Mouse (Mus musculus): ENCODE data around the gene Ctnnal1. TPM values are rescaled to one million over a fixed set of nuclear protein-coding genes. Genes with fewer than 3 reads are reported as not detected.
A peak's percentile ranks its signal among the peaks of the same experiment; 100 is the strongest.

The Ctnnal1 gene
- polyA plus RNA-seq, 1 experiment, result 22.2 TPM

- Histone ChIP-seq H3K4me1 (ENCODE audit: control insufficient read depth, insufficient read depth, low read length) (peaks cover 4% of the 10 kb centered on the region), H3K27ac (ENCODE audit: insufficient read depth, low read length) (peak overlapping the region; percentile 73), H3K4me3 (ENCODE audit: insufficient read depth, low read length) (peak overlapping the region; percentile 67)
- TF ChIP-seq POLR2A (IDR thresholded peaks at IDR 0.05; ENCODE audit: extremely low read depth, insufficient read depth, low read length) (no peak), CTCF (IDR thresholded peaks at IDR 0.05; ENCODE audit: extremely low read depth, insufficient read depth, low read length) (no peak)
Measured at GRCm38 (mm10) chr4:56864417-56865001, 479 bp downstream of the Ctnnal1 start.

GRCm38 (mm10) chr4:56864016-56864415 is 972 bp downstream of the Ctnnal1 start:
- H3K4me3 ChIP-seq (ENCODE audit: insufficient read depth, low read length), result peak overlapping the region; percentile 67
- no peak for TF ChIP-seq POLR2A (IDR thresholded peaks at IDR 0.05; ENCODE audit: extremely low read depth, insufficient read depth, low read length)
- TF ChIP-seq CTCF (IDR thresholded peaks at IDR 0.05; ENCODE audit: extremely low read depth, insufficient read depth, low read length), result no peak
- H3K27ac ChIP-seq (ENCODE audit: insufficient read depth, low read length), result peak overlapping the region; percentile 73
- peaks cover 4% of the 10 kb centered on the region for H3K4me1 ChIP-seq (ENCODE audit: control insufficient read depth, insufficient read depth, low read length)

GRCm38 (mm10) chr4:56861551-56861950 is 3.4 kb downstream of the Ctnnal1 start:
- no peak overlapping the region for H3K27ac ChIP-seq (ENCODE audit: insufficient read depth, low read length)
- TF ChIP-seq CTCF (IDR thresholded peaks at IDR 0.05; ENCODE audit: extremely low read depth, insufficient read depth, low read length) (no peak), POLR2A (IDR thresholded peaks at IDR 0.05; ENCODE audit: extremely low read depth, insufficient read depth, low read length) (no peak)
- H3K4me1 ChIP-seq (ENCODE audit: control insufficient read depth, insufficient read depth, low read length), result peaks cover 4% of the 10 kb centered on the region
- H3K4me3 ChIP-seq (ENCODE audit: insufficient read depth, low read length), result no peak overlapping the region

- TF ChIP-seq POLR2A (IDR thresholded peaks at IDR 0.05; ENCODE audit: extremely low read depth, insufficient read depth, low read length) (no peak), CTCF (IDR thresholded peaks at IDR 0.05; ENCODE audit: extremely low read depth, insufficient read depth, low read length) (no peak)
Measured at GRCm38 (mm10) chr4:56858733-56859132, 6.3 kb downstream of the Ctnnal1 start.

GRCm38 (mm10) chr4:56856371-56856949 is 8.5 kb downstream of the Ctnnal1 start:
- Histone ChIP-seq H3K27ac (ENCODE audit: insufficient read depth, low read length) (no peak overlapping the region), H3K4me1 (ENCODE audit: control insufficient read depth, insufficient read depth, low read length) (peaks cover 2% of the 10 kb centered on the region; the same call in 1 of the 2 replicates), H3K4me3 (ENCODE audit: insufficient read depth, low read length) (no peak overlapping the region)
- TF ChIP-seq POLR2A (IDR thresholded peaks at IDR 0.05; ENCODE audit: extremely low read depth, insufficient read depth, low read length), result no peak
- TF ChIP-seq CTCF (IDR thresholded peaks at IDR 0.05; ENCODE audit: extremely low read depth, insufficient read depth, low read length), result no peak

More at GRCm38 (mm10) chr4:56858733-56859132, 6.3 kb downstream of the Ctnnal1 start:
- Histone ChIP-seq H3K27ac (ENCODE audit: insufficient read depth, low read length) (no peak overlapping the region), H3K4me1 (ENCODE audit: control insufficient read depth, insufficient read depth, low read length) (peaks cover 6% of the 10 kb centered on the region), H3K4me3 (ENCODE audit: insufficient read depth, low read length) (no peak overlapping the region)

- no peak overlapping the region for H3K27ac ChIP-seq (ENCODE audit: insufficient read depth, low read length)
- no peak overlapping the region for H3K4me3 ChIP-seq (ENCODE audit: insufficient read depth, low read length)
- TF ChIP-seq CTCF (IDR thresholded peaks at IDR 0.05; ENCODE audit: extremely low read depth, insufficient read depth, low read length) (no peak), POLR2A (IDR thresholded peaks at IDR 0.05; ENCODE audit: extremely low read depth, insufficient read depth, low read length) (no peak)
- peaks cover 2% of the 10 kb centered on the region; the same call in 1 of the 2 replicates for H3K4me1 ChIP-seq (ENCODE audit: control insufficient read depth, insufficient read depth, low read length)
Measured at GRCm38 (mm10) chr4:56855935-56856334, 9.1 kb downstream of the Ctnnal1 start.

GRCm38 (mm10) chr4:56850724-56851123 is 14.3 kb downstream of the Ctnnal1 start:
- peaks cover 4% of the 10 kb centered on the region; the same call in 1 of the 2 replicates for H3K4me1 ChIP-seq (ENCODE audit: control insufficient read depth, insufficient read depth, low read length)
- no peak overlapping the region; the same call in 1 of the 2 replicates for H3K27ac ChIP-seq (ENCODE audit: insufficient read depth, low read length)
- TF ChIP-seq CTCF (IDR thresholded peaks at IDR 0.05; ENCODE audit: extremely low read depth, insufficient read depth, low read length), result no peak
- TF ChIP-seq POLR2A (IDR thresholded peaks at IDR 0.05; ENCODE audit: extremely low read depth, insufficient read depth, low read length), result no peak
- H3K4me3 ChIP-seq (ENCODE audit: insufficient read depth, low read length), result no peak overlapping the region

GRCm38 (mm10) chr4:56848044-56848443 is 16.9 kb downstream of the Ctnnal1 start:
- Histone ChIP-seq H3K4me3 (ENCODE audit: insufficient read depth, low read length) (no peak overlapping the region), H3K4me1 (ENCODE audit: control insufficient read depth, insufficient read depth, low read length) (peaks cover 2% of the 10 kb centered on the region; the same call in 1 of the 2 replicates), H3K27ac (ENCODE audit: insufficient read depth, low read length) (no peak overlapping the region)
- no peak for TF ChIP-seq CTCF (IDR thresholded peaks at IDR 0.05; ENCODE audit: extremely low read depth, insufficient read depth, low read length)
- TF ChIP-seq POLR2A (IDR thresholded peaks at IDR 0.05; ENCODE audit: extremely low read depth, insufficient read depth, low read length), result no peak

GRCm38 (mm10) chr4:56847400-56847799 is 17.6 kb downstream of the Ctnnal1 start:
- H3K4me3 ChIP-seq (ENCODE audit: insufficient read depth, low read length), result no peak overlapping the region
- H3K4me1 ChIP-seq (ENCODE audit: control insufficient read depth, insufficient read depth, low read length), result peaks cover 2% of the 10 kb centered on the region; the same call in 1 of the 2 replicates
- TF ChIP-seq POLR2A (IDR thresholded peaks at IDR 0.05; ENCODE audit: extremely low read depth, insufficient read depth, low read length) (no peak), CTCF (IDR thresholded peaks at IDR 0.05; ENCODE audit: extremely low read depth, insufficient read depth, low read length) (no peak)
- no peak overlapping the region for H3K27ac ChIP-seq (ENCODE audit: insufficient read depth, low read length)
